Mouse (Mus musculus): Measurements from ENCODE around the gene Man1c1. TPM values are rescaled to one million over a fixed set of nuclear protein-coding genes. Genes with fewer than 3 reads are reported as not detected.

Man1c1 gene
- polyA plus RNA-seq, 1 experiment from 2014 or later = 4.1 TPM

DNA sequence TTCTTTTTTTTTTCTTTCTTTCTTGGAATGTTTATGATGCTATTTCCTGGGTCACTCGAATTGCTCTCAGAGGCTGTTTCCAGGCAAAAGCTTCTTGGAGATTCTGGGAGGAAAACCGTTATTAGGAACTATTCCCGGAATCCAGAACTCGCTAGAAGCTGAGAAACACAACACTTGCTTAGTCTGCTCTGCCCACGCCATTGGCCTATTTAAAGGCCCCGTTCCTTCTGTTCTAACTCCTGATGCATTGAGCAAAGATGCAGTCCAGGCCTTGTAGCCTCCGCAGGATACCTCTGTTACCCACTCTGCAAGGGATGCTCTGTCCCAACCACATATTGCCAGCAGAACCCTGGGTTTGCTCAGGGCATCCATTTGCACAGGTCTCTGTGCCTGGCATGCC is 103.3 kb downstream of the Man1c1 start:
- Histone ChIP-seq H3K9me3 (no peaks in the 10 kb centered on the region), H3K27ac (no peak overlapping the region; the same call in 1 of the 2 replicates), H3K36me3 (no peaks in the 10 kb centered on the region), H3K4me1 (replicated peaks) (peaks cover 58% of the 10 kb centered on the region), H3K27me3 (ENCODE audit: insufficient read depth, poor library complexity, severe bottlenecking) (no peaks in the 10 kb centered on the region), H3K4me3 (no peak overlapping the region)
- 81% methylated on average over 7 of the region's 7 CpGs for WGBS
- no peak for DNase-seq (ENCODE audit: low spot score)

DNA sequence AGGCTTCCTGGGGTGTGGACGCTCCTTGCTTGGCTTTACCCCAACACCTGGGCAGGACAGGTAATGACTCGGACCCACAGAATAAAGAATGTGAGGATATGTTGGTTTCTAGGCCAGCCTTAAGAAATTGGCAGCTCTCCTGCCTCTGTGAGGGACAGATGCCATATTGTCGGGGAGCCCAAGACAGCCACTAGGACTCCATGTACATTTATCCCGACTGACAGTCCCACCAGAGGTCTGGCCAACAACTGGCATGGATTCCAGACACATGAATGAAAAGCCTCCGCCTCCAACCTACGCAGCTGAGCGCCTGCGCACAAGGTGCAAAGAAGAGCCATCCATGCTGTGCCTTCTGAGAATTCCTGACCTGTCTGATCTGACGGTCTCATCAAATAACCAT is 104.0 kb downstream of the Man1c1 start:
- no peak overlapping the region; the same call in 1 of the 2 replicates for H3K27ac ChIP-seq
- H3K27me3 ChIP-seq (ENCODE audit: insufficient read depth, poor library complexity, severe bottlenecking) = no peaks in the 10 kb centered on the region
- 90% methylated on average over 9 of the region's 9 CpGs for WGBS
- DNase-seq (ENCODE audit: low spot score) = no peak
- H3K9me3 ChIP-seq = no peaks in the 10 kb centered on the region
- H3K4me1 ChIP-seq (replicated peaks) = peaks cover 58% of the 10 kb centered on the region
- H3K4me3 ChIP-seq = no peak overlapping the region
- no peaks in the 10 kb centered on the region for H3K36me3 ChIP-seq

- peak overlapping the region; percentile 66 for H3K27ac ChIP-seq
- 86% methylated on average over 10 of the region's 10 CpGs for WGBS
These were observed 107.0 kb downstream of the Man1c1 start for GRCm38 (mm10) chr4:134596816-134597692.

GRCm38 (mm10) chr4:134594731-134595439 is 109.2 kb downstream of the Man1c1 start:
- WGBS = 91% methylated on average over 10 of the region's 10 CpGs
- Histone ChIP-seq H3K4me3 (no peak overlapping the region), H3K27ac (no peak overlapping the region), H3K9me3 (no peaks in the 10 kb centered on the region), H3K36me3 (no peaks in the 10 kb centered on the region), H3K27me3 (ENCODE audit: insufficient read depth, poor library complexity, severe bottlenecking) (no peaks in the 10 kb centered on the region), H3K4me1 (replicated peaks) (peaks cover 27% of the 10 kb centered on the region)
- DNase-seq (ENCODE audit: low spot score) = no peak

More at GRCm38 (mm10) chr4:134596816-134597692, 107.0 kb downstream of the Man1c1 start:
- Histone ChIP-seq H3K4me3 (no peak overlapping the region), H3K27me3 (ENCODE audit: insufficient read depth, poor library complexity, severe bottlenecking) (no peaks in the 10 kb centered on the region), H3K36me3 (no peaks in the 10 kb centered on the region), H3K4me1 (replicated peaks) (peaks cover 34% of the 10 kb centered on the region), H3K9me3 (no peaks in the 10 kb centered on the region)
- DNase-seq (ENCODE audit: low spot score) = no peak

GRCm38 (mm10) chr4:134592442-134592841 is 111.6 kb downstream of the Man1c1 start:
- Histone ChIP-seq H3K9me3 (no peaks in the 10 kb centered on the region), H3K27ac (no peak overlapping the region), H3K36me3 (peaks cover 6% of the 10 kb centered on the region), H3K4me3 (no peak overlapping the region), H3K27me3 (ENCODE audit: insufficient read depth, poor library complexity, severe bottlenecking) (no peaks in the 10 kb centered on the region), H3K4me1 (replicated peaks) (peaks cover 30% of the 10 kb centered on the region)
- 79% methylated on average over 4 of the region's 4 CpGs for WGBS
- no peak for DNase-seq (ENCODE audit: low spot score)

DNA sequence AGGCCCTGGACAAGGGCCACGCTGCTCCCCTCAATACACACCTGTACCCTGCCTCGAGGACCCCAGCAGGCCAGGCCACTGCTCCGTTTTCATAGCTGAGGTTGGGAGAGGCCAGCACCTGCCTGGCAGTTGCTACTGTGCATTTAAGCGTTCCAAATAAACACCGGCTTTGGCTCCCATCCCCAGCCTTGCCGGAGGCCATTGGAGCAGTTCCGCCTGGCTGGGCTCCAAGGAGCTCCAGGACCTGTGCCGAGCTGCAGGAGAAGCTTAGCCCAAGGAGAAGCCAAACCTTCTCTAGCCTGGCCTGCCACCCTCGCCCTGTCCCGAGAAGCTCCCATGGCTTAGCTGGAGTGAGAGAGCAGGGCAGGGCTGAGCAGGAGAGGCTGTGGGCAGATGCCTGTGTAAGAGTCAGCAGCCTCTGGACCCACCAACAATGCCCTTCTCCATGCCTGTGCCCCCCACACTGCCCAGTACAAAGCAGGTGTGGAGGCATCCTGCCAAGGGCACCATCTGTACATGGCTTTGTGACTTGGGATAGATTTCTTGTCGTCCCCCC is 112.5 kb downstream of the Man1c1 start:
- DNase-seq (ENCODE audit: low spot score) = no peak
- Histone ChIP-seq H3K4me3 (no peak overlapping the region), H3K4me1 (replicated peaks) (peaks cover 22% of the 10 kb centered on the region)

DNA sequence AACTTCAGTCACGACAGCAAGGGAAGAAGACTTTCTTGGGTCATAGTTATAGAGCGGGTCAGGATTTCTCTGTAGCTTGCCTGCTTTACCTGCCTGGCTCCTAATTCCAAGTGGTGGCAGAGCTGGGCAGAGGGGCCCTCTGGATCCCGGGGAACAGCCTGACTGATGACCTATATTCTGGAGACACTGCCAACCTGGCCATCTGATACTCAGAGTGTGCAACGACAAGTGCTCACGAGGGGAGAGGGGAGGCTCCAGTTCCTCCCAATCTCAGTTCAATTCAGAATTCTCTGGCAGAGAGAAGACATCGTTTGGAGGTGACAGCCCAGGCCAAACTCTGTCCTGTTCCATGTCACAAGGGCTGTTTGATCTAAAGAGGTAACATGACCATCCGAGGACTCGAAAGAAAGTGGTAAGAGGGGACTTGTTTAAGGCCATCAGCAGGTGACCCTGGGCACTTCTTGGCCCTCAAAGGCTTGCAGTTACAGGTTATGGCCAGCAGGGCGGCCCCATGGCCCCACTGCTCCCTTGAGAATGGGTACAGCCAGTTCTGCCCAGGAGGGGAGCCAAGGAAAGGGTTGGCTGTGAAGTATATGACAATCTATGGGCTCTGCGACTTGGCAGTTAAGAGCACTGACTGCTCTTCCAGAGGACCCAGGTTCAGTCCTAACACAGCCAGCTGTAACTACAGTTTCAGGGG is 113.7 kb downstream of the Man1c1 start:
- Histone ChIP-seq H3K27me3 (ENCODE audit: insufficient read depth, poor library complexity, severe bottlenecking) (no peaks in the 10 kb centered on the region), H3K4me3 (no peak overlapping the region), H3K27ac (no peak overlapping the region), H3K9me3 (no peaks in the 10 kb centered on the region), H3K36me3 (peaks cover 6% of the 10 kb centered on the region), H3K4me1 (replicated peaks) (peaks cover 20% of the 10 kb centered on the region)
- no peak for DNase-seq (ENCODE audit: low spot score)
- 85% methylated on average over 10 of the region's 10 CpGs for WGBS

More for the DNA sequence above, 112.5 kb downstream of the Man1c1 start:
- Histone ChIP-seq H3K27me3 (ENCODE audit: insufficient read depth, poor library complexity, severe bottlenecking) (no peaks in the 10 kb centered on the region), H3K9me3 (no peaks in the 10 kb centered on the region), H3K36me3 (peaks cover 6% of the 10 kb centered on the region), H3K27ac (0 out of 2 replicates have a peak overlapping the region, but pooled peaks have one; percentile 46)
- 66% methylated on average over 11 of the region's 11 CpGs for WGBS

GRCm38 (mm10) chr4:134589786-134590185 is 114.3 kb downstream of the Man1c1 start:
- H3K4me1 ChIP-seq (replicated peaks) = peaks cover 20% of the 10 kb centered on the region
- H3K9me3 ChIP-seq = no peaks in the 10 kb centered on the region
- DNase-seq (ENCODE audit: low spot score) = no peak
- 77% methylated on average over 9 of the region's 9 CpGs for WGBS
- H3K36me3 ChIP-seq = peaks cover 6% of the 10 kb centered on the region
- no peak overlapping the region for H3K4me3 ChIP-seq
- H3K27me3 ChIP-seq (ENCODE audit: insufficient read depth, poor library complexity, severe bottlenecking) = no peaks in the 10 kb centered on the region
- H3K27ac ChIP-seq = 0 out of 2 replicates have a peak overlapping the region, but pooled peaks have one; percentile 12

- peaks cover 20% of the 10 kb centered on the region for H3K4me1 ChIP-seq (replicated peaks)
- no peak for DNase-seq (ENCODE audit: low spot score)
- H3K27me3 ChIP-seq (ENCODE audit: insufficient read depth, poor library complexity, severe bottlenecking) = no peaks in the 10 kb centered on the region
- WGBS = 93% methylated on average over 5 of the region's 5 CpGs
- H3K4me3 ChIP-seq = no peak overlapping the region
- no peak overlapping the region for H3K27ac ChIP-seq
- H3K36me3 ChIP-seq = peaks cover 6% of the 10 kb centered on the region
- no peaks in the 10 kb centered on the region for H3K9me3 ChIP-seq
These were observed 115.1 kb downstream of the Man1c1 start for GRCm38 (mm10) chr4:134588951-134589350.

- no peak for DNase-seq (ENCODE audit: low spot score)
- H3K4me1 ChIP-seq (replicated peaks) = peaks cover 20% of the 10 kb centered on the region
- no peaks in the 10 kb centered on the region for H3K9me3 ChIP-seq
- peaks cover 6% of the 10 kb centered on the region for H3K36me3 ChIP-seq
- no peak overlapping the region for H3K4me3 ChIP-seq
- H3K27ac ChIP-seq = no peak overlapping the region
- H3K27me3 ChIP-seq (ENCODE audit: insufficient read depth, poor library complexity, severe bottlenecking) = no peaks in the 10 kb centered on the region
- 86% methylated on average over 9 of the region's 9 CpGs for WGBS
These were observed 115.8 kb downstream of the Man1c1 start for GRCm38 (mm10) chr4:134588287-134588686.

DNA sequence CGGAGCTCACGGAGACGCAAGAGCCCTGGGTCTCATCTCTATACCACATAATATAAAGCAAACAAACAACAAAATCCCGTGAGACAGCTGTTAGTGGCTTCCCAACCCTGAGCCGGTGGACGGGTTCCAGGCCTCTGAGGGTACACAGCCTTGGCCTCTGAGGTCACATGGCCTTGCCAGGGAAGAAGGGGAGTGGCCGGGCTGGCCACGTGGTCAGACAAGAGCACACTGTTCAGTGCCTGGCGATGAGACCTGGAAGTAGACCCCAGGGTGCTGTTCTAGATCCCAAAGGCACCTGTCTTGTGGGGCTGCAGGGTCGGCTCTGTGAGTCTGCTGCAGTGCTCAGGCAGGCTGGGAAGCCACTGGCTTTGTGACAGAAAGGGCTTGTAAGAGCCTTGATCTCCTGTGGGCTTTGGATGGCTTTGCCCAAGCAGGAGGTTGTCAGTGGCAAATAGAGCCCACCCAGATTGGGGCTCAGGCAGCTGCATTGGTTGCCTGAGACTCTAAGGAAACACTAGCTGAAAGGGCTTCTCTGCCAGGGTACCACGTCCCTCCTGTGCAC is 116.4 kb downstream of the Man1c1 start:
- no peaks in the 10 kb centered on the region for H3K27me3 ChIP-seq (ENCODE audit: insufficient read depth, poor library complexity, severe bottlenecking)
- peaks cover 20% of the 10 kb centered on the region for H3K4me1 ChIP-seq (replicated peaks)
- DNase-seq (ENCODE audit: low spot score) = no peak
- H3K9me3 ChIP-seq = no peaks in the 10 kb centered on the region
- 66% methylated on average over 11 of the region's 11 CpGs for WGBS
- no peak overlapping the region for H3K4me3 ChIP-seq
- H3K36me3 ChIP-seq = peaks cover 6% of the 10 kb centered on the region
- peak overlapping the region; percentile 54; the same call in 1 of the 2 replicates for H3K27ac ChIP-seq

DNA sequence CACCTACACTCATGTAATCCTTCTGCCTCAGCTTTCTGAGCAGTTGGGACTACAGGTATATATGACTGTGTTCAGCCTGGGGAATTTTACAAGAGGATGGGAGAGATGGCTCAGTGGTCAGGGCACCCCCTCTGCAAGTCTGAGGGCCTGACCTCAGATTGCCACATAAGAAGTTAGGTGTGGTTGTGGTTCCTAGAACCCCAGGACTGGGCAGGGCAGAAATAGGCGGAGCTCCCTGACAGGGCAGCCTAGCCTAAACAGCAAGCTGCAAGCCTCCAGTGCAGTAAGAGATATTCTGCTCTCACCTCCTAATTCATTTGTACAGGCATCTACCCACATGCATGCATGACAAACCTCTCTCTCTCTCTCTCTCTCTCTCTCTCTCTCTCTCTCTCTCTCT is 117.5 kb downstream of the Man1c1 start:
- Histone ChIP-seq H3K27me3 (ENCODE audit: insufficient read depth, poor library complexity, severe bottlenecking) (no peaks in the 10 kb centered on the region), H3K9me3 (no peaks in the 10 kb centered on the region), H3K36me3 (peaks cover 6% of the 10 kb centered on the region), H3K4me3 (no peak overlapping the region), H3K4me1 (replicated peaks) (peaks cover 15% of the 10 kb centered on the region), H3K27ac (no peak overlapping the region)
- 89% methylated on average over 1 of the region's 1 CpGs for WGBS
- DNase-seq (ENCODE audit: low spot score) = no peak

All from hindbrain, embryonic 10.5 days (tissue).